Mouse (Mus musculus): ENCODE measurements around the gene Fibcd1. TPM values are rescaled to one million over a fixed set of nuclear protein-coding genes. Genes with fewer than 3 reads are reported as not detected.

The Fibcd1 gene
- polyA plus RNA-seq, 1 experiment from 2014 or later, result 0.27 TPM

DNA sequence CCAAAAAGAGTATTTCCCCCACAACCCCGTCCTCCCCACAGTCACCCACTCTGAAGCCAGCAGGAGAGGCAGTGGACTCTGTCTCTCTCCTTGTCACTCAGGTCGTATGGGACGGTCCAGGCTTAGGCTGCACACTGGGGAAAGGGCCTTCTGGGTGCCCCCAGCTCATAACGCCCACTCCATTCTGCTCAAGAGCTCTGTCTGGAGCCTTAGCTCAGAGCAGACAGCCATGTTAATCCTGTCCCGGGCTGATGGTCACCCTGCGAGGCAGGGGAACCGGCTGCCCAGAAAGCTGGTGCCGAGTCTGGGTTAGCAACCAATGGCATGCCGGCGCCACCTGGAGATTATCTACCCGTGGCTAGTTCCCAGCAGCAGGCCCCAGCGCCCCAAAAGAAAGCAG, 12.7 kb upstream of the Fibcd1 start:
- DNase-seq (ENCODE audit: low spot score), result no peak

DNA sequence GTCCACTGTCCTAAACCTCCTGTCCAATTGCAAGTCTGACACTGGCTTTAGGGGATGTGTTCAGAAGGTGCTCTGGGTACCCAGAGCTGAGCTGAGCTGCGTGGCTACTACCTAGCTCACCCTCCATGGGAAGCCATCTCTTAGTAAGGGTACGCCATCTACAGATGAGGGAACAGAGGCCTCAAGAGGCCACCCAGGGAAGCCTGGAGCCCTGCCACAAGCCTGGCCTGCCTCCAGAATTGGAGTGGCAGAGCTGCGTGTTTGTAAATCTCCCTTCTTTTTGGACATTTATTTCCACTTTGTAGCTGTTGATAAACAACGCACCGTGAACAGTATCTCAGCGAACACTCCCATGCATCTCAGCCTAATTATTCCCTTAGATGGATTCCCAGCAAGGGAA, 11.4 kb upstream of the Fibcd1 start:
- no peak for DNase-seq (ENCODE audit: low spot score)

DNA sequence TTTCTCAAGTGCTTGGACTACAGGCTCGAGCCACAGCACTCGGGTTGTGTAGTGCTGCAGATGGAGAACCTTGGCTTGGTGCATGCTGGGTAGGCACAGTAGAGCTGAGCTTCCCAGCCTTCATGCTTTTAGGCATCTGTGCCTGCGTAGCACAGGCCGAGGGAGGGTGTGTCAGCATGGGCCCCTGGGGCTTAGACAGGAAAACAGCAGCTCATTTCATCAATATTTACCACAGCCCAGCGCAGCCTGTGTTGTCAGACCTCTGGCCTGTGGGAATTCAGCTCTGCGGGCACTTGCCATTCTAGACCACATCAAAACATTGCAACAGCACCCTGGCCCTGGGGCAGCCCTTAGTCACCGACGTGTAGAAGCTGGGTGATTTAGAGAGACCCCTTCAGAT, 10.2 kb upstream of the Fibcd1 start:
- DNase-seq (ENCODE audit: low spot score), result no peak

DNA sequence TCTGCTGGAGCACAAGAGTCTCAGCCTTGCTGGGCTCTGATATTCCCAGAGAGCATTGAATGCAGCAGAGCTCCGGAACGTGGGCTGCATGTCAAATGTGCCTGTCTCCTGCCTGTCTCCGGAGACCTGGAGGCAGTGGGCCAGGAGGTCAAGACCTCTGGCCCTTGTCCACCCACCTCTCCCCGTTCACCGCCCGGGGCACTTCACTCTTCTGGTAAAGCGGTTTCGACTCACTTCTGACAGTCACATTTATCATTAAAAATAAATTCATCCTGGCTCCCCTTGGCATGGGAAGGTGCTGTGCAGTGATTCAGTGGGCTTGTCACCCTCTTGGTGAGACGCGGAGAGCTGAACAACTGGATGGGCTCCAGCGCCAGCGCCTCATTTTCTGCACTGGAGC, 4.3 kb upstream of the Fibcd1 start:
- DNase-seq (ENCODE audit: low spot score), result no peak

DNA sequence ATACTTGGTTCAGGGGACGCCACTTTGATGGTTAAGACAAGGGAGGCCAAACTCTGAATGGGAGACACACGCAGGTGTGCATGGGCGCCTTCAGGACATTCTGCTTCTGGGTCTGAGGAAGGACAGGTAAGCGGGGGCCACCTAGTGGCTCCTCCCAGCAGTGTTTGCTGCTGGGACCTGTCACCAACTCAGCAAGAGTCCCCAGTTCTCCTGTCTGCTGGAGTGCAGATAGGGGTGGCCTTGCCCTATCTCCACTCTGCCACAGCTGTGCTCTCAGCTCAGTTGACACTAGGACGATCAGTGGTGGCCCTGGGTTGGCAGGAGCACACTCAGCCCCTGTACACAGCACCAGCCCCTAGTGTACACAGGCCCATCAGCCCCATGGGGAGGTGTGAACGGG, 2.1 kb upstream of the Fibcd1 start:
- DNase-seq (ENCODE audit: low spot score), result peak; percentile 68

DNA sequence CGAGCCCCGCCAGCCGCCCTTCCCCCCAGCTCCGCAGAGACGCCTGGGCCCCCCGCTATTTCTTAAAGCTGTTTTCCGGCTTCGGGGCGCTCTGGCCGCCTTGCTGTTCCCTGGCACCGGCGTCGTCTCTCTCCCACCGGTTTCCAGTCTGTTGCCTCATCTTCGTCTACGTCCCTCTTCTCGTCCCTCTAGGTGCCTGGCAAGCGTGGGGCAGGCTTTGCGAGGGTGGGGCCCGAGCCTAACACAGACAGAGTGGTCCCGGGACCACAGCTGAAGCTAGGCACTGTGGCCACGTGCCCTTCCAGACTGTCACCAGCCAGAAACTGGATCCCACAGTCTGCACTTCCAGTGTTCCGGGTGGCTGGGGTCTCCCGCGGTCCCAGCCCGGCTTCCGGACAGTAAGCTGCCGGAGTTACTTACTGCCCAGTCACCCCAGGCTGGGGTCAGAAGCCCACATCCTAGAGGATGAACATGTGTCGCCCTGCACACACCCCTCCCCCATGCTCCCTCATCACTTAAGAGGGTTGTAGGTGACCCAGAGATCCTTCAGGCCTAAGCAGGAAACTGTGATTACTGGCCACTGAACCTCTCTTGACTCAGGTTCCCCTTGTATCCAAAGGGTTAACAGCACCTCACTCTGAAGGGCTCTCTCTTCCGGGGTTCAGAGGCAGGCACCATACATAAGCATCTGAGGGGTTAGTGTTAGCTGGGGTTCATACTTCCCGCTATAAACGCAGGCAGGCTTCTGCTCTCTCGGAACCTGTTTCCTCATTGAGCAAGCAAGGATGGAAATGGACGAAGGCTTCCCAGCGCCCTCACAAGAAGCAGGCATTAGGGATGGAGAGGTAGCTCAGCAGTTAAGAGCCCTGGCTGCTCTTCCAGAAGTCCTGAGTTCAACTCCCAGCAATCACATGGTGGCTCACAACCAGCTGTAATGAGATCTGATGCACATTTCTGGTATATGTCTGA, 1.2 kb upstream of the Fibcd1 start:
- DNase-seq (ENCODE audit: low spot score), result peak; percentile 56

DNA sequence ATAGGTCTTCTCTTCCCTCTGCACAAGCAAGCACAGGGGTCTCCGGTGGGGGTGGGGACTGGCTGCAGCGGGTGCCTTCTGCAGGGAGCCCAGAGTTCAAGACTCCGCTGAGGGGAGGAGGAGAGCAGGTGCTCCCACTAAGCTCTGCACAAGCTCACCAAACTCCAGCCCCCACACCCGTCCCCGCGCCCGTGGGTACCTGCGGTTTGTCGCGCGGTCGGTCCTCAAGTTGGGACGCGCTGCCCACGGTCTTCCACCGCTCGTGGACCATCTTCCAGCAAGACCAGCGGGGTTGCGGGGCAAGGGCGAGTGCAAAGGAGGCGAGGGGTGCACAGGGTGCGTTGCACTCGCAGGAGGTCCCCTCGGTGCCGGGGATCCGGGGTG, 301 bp downstream of the Fibcd1 start:
- DNase-seq (ENCODE audit: low spot score), result peak; percentile 5

DNA sequence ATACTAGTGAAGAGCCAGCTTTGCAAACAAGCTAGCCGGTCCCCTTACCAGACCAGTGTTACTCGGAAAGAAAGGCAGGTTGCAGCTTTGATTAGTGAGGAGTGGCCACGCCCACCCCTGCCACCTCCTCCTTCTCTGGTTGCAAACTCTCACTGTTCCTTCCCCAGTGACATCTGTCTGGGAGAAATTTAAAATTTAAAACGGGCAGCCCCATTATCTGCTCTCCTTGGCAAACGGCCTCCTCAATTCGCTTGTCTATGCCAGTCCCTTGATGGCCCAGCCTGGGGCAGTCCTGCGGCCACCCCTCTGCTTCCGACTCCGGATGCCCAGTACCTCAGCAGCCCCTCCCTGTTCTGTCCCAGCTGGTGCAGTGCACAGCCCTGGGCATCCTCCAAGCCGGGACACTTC, 1.1 kb downstream of the Fibcd1 start:
- DNase-seq (ENCODE audit: low spot score), result no peak

DNA sequence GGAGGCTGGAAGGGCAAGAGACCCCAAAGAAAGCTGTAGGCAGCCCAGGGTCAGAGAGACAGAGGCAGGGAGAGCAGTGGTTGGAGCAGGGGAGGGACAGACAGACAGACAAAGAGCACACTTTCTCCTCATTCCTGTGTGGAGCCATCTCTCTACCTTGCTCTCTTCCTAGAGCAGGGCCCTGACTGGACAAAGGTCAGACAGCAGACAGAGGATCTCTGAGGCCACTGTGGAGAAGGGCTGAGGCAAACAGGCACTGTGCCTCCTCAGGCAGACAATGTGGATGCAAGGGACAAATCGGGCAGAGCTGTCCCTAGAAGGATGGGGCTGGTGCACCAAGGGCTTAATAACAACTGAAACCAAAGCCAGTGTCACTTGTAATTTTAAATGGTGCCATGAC, 6.9 kb downstream of the Fibcd1 start:
- no peak for DNase-seq (ENCODE audit: low spot score)

DNA sequence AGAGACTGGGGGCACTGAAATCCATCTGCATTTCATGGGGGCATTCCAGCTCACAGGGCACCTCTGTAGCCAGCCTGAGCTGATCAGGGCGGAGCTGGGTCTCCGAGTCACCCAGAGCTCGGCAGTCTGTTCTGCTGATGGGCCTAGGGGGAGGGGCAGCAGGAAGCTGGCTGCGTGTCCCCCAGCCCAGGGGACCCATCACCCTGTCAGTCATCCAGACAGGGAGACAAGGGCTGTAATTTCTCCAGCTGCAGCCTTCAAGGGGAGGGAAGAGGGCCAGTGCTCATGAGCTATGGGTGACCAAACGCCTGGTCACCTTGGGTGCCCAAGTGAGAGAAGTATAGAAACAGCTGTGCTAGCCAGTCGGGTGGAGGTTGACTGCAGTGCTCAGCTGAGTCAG, 8.8 kb downstream of the Fibcd1 start:
- DNase-seq (ENCODE audit: low spot score), result no peak

DNA sequence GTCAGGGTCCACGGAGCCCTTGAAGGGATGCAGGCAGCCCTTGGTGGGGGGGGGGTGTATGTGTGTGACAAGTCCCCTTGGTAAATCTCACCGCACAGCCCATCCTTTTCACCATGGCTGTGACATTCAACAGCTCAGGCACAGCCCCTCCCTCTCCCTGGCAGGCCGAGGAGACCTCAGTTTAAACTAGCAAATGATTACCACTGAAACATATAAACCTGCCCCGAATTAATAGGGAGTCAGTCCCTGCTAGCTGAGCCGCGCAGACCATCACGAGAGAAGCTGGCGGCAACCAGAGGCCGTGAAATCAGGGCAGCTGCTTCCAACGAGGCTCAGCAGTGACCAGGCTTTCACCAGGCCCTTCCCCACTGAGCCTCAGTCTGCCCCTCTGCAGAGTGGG, 9.7 kb downstream of the Fibcd1 start:
- no peak for DNase-seq (ENCODE audit: low spot score)

DNA sequence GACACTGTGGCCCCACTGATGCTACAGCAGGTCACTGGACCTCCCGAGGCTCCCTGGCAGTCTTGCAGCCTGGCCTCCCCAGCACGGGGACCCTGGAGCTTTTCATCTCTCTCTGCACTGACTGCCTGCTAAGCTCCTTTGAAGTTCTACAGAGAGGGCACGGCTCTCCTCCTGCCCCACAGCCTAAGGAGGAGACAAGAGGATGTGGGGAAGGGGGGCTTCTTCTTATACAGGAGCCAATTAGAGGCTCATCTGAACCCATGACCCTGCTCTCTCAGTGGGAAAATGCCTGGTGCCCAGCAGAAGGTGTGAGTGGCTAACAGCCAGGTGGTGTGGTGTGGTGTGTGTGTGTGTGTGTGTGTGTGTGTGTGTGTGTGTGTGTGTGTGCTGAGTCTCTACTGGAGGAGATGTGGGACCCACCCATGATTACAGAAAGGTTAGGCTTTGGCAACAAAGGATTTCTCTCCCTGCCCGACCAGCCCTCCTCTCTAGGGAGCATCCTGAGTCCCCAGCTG, 17.4 kb downstream of the Fibcd1 start:
- DNase-seq (ENCODE audit: low spot score), result peak; percentile 27

DNA sequence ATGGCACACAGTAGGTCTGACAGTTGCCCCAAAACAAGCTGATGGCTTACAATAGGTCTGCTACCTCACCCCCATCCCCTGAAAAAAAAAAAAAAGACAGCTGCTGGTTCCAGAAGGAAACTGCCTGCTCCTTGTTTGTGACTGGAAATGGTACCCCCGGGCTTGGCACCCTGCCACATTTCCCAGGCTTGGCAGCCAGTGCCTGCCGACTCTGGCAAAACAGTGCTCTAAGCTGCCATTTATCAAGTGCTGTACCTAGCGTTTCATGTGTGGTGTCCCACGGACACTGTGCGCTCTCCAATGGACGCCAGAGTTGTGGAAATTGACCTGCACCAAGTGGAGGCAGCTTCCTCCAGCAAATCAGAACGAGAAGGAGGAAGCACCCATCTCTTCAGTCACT, 17.9 kb downstream of the Fibcd1 start:
- DNase-seq (ENCODE audit: low spot score), result no peak

DNA sequence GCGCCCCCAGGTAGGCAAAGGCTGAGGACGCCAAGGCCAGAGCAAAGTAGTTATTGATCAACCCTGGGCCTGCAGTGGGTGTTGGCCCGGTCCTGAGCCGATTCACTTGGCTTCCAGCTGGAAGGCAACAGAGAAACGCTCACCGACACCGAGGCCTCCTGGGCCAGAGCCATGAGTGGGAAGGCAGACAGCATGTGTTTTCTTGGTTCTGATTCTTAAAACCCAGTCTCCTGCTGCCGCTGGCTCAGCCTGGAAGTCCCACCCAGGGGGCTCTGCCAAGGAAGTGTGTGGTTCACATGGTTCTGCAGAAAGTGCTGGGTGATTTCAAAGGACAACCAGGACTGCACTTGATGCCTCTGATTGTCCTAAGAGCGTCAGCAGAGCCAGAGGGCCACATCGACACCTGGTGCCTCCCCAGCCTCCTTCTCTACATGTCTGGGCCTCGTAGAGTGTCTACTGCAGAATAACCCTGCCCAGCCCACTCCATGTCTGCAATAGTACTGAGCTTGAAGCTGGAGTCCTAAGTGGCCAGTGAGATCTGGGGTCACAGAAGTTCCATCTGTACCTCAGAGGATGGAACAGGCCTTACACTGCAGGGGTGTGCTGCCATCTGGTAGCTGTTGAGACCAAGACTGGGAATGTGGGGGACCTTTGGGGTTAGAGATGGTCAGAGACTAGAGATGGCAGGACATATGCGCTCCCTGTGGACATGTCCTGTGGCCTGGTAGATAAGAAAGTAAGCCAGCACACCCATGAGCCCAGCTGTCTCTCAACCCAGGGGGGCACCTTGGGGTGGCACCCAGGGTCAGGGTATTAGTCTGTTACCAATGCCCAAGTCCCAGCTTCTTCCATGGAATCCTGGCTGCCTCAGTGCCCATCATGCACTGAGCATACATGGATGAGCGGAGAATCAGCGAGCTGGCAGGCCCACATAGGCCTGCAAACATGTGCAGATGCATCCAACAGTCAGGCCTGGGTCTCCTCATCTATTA, 19.4 kb downstream of the Fibcd1 start:
- DNase-seq (ENCODE audit: low spot score), result no peak

DNA sequence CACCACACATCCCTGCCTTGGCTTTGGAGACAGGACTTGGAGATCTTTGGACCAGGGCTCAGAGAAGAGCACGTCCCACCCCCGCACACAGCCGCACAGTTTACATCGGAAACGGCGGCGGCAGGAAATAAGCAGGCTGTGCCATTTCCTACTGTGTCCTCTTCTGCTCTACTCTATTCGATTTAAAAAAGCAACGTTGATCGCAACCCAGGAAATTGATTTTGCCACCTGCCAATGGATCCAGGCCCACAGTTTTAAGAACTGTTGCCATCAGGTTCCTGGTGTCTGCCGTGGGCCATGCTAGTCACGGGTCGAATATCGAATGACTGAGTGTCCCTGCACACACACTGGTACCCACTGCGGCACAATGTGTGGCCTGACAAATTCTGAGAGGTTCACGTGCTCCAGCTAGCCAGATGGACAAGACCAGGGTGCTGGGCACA, 20.3 kb downstream of the Fibcd1 start:
- no peak for DNase-seq (ENCODE audit: low spot score)

DNA sequence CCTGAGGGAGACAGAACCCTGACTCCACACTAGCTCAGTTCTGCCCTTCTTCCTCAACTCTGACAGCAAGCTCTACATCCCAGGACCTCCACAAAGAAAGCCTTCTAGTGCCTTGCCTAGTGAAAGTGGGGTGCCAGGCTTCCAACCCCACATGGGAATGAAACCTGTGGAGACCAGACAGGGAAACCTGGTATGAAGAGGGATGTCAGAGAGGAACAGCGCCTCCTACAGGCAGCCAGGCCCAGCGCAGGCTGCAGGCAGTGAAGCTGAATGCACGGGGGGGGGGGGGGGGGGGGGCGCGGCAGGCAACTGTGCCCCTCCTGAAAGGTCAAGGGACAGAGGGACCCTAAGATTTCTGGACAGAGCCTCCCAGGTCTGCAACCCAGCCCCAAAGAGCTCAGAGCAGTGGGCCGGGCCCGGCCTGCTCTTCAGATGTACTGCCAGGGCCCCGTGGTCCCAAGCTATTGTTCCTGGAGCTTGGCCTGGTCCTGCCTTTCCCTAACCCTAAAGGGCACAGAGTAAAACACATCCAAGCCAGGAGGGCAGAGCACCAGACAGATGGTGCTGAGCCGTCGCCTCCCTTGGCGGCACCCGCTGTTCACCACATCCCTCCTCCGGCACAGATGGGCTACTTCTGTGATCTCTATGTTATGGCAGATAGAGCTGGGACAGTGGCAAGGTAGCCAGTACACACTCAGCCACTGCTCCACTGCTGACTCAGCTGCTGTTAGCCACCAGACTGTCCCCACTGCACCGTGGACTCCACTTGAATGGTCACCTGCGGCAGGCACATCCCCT, 21.7 kb downstream of the Fibcd1 start:
- DNase-seq (ENCODE audit: low spot score), result peak; percentile 48

DNA sequence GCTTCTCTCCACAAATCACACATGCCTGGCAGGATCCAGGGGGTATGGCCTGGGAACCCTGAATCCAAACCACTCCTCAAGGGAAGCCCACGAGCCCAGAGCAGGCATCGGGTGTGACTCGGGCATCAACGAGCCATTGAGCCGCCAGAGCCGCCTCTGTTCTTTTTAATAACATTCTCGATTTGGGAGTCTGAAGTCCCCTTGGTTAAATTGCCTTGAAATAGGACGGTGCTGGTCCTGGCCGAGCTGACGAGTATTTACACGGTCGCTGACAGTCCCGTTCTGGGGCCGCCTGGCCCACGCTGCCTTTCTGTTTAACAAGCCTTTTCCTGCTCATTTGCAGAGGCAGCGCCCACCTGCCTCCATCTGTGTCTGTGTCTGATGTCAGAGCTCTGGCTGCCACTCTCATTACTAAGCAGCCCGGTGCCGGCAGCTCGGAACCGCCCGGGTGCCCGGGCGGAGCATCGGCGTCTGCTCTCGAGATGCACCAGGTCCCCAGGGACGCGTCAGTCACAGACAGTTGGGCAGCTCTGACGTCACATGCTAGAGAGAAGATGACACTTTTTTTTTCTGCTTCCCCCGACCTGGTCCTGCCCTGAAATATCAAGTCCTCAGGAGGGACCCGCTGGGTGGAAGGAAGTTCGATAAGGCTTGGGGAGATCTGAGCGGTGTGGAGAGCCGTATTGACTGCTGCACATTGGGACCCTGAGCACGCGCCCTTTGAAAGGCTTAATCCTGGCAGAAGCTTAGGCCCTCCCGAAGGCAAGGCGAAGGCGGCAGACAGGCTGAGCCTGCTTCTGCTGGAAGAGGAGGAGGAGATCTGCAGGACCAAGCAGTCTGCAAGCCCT, 23.1 kb downstream of the Fibcd1 start:
- DNase-seq (ENCODE audit: low spot score), result no peak

DNA sequence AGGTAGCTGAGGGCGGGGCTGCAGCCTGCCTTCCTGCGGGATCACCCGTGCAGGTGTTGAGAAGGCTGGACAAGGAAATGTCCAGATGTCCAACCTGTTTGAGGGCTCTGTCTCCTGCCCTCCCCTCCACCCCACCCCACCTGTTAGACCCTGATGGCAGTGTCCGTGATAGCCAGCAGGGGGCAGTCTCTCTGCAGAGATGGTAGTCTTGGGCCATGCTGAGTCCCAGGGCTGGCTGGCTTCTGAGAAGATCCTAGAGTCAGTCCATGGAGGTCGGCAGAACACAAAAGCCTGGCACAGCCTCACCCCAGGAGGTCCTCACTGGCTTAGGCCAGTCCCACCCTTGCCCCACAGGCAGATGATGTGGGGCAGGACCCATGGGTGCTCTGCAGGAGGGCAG, 30.4 kb downstream of the Fibcd1 start:
- peak; percentile 65 for DNase-seq (ENCODE audit: low spot score)

DNA sequence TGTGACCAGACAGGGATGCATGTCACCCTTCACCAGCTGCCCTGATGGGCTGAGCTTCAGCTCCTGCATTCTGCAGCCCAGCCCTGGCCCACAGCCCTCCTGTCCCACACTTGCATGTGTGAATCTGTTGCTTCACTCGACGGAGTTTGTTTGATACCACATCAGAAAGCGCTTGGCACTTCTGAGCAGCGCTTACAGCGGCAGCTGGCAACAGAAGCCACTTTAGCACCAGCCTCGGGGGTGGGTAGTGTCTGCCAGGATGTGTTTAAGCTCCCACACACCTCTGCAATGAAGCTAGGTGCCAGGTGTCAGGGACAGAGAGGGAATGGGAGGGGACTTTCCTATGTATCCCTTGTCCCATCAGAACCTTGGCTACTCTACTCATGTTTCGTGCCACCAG, 31.1 kb downstream of the Fibcd1 start:
- peak; percentile 52 for DNase-seq (ENCODE audit: low spot score)

DNA sequence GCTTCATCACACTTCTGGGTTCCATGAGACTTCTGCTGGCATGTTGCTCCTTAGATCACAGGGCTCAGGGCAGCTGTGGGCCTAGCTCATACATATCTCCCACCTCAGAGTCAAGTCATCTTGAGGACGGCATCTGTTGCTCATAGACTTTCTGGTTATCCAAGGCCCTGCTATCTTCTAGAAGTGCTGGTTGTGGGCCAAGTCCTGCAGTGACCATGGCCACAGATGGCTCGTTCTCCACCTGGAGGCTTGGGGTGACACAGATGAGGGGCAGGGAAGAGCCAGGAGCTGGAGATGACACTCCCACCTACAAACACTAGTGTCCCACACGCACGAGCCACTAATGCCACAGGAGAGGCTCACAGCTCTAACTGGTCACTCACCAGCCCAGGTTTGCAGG, 32.2 kb downstream of the Fibcd1 start:
- DNase-seq (ENCODE audit: low spot score), result no peak

All from thymus, postnatal 0 days (tissue).